Mouse (Mus musculus) gastrocnemius, postnatal 25 days (tissue): ENCODE data around the gene Try10. TPM values are rescaled to one million over a fixed set of nuclear protein-coding genes. Genes with fewer than 3 reads are reported as not detected.
"Not testable (repeated sequence)": the region's sequence is repeated elsewhere in the genome, so short reads cannot be mapped to it uniquely, and the experiment has no call there.

Source experiments
- DNase-seq: peaks from one replicate; pipeline ENCODE4 v3.0.0; 2022
- long read RNA-seq, 2 experiments: library from polyadenylated mRNA; stranded (forward); transcript quantifications; one replicate each; pipeline ENCODE4 v2.0.0; 2021
- total RNA-seq, 2 experiments: library from RNA; stranded (reverse); gene quantifications; 1 replicate in 1 of 2; 2 replicates in 1 of 2; pipeline ENCODE4 v1.2.3; 2021

The Try10 gene
- not detected for total RNA-seq
- long read RNA-seq, experiment 1: 0 reads
- long read RNA-seq, experiment 2: 0 reads

DNA sequence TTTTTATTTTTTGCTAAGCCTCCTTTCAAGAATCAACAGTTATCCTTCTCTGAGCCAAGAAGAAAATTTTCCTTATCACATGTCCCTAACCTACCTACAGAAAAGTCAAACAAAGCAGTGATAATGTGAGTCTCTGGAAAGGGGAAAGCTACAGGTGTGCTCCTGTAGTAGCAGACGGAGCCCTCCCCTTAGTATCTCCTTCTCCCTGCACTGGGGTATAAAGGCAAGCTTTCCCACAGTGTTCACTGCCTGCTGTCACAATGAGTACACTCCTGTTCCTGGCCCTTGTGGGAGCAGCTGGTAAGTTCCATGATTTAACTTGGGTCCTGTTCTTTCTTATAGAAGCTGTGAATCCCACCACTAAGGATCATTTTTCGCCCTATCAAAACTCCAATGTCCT lies at the start of gene Try10:
Gene Try10, plus strand, starts transcription at position 174 of the 400 bp plus-strand sequence.
- no peak for DNase-seq

DNA sequence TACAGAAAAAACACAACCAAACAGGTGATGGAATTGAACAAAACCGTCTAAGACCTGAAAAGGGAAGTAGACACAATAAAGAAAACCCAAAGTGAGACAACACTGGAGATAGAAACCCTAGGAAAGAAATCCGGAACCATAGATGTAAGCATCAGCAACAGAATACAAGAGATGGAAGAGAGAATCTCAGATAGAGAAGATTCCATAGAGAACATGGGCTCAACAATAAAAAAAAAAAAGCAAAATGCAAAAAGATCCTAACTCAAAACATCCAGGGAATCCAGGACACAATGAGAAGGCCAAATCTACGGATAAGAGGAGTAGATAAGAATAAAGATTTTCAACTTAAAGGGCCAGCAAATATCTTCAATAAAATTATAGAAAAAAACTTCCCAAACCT lies 37.2 kb upstream of the Try10 start, which contains the start of gene Try5:
Gene Try5, minus strand, starts transcription at position 101 of the 400 bp plus-strand sequence.
- not testable (repeated sequence) for DNase-seq

- not testable (repeated sequence) for DNase-seq
Observed at GRCm38 (mm10) chr6:41373772-41374171, 19.9 kb downstream of the Try10 start.

DNA sequence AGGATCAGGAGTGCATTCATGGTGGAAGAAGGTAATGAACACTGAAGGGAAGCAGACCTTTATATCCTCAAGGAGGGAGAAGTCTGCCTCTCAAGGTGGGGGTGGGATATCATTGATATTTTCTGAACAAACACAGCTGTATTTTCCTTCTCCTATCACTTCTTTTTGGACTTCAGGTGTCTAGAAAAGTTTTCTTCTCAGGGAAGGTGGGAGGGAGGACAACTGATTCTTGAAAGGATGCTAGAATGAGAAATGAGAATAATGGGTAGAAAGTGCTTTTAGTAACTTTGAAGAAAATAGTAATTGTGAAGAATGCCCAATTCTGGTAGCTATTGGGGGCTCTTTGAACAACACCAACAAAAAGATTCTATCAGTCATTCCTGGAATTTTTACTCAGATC lies 23.7 kb downstream of the Try10 start, which contains the start of gene Prss3:
Gene Prss3, minus strand, starts transcription at position 101 of the 400 bp plus-strand sequence.
- not testable (repeated sequence) for DNase-seq

GRCm38 (mm10) chr6:41386781-41387180 lies 32.9 kb downstream of the Try10 start:
- DNase-seq: no peak

DNA sequence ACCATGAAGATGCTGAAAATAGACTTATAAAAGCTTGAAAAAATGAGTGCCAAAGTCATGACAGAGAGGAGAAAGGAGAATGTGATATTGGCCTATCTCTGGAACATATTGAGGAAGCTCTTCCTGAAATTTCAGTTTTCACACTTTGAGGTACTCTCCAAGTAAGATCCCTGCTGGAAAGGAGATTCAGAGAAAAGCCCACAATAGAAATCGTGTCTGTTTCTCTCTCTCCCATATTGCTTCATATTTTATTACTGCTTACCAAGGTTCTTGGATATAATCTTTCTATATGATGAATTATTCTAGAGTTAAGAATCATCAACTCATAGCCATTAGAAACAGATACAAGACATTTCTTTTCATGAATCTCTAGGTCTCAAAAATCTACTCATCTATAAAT lies 37.7 kb downstream of the Try10 start:
- not testable (repeated sequence) for DNase-seq

- DNase-seq: not testable (repeated sequence)
Observed at GRCm38 (mm10) chr6:41392056-41392455, 38.2 kb downstream of the Try10 start, which contains the start of gene Gm5771. Gene Gm5771, plus strand, starts transcription at chr6:41392356.

Other genes with a start within 250 kb of the Try10 start
- gene Try4, start 51.8 kb upstream of the Try10 start, total RNA-seq: not detected
- gene Try5, start 37.3 kb upstream of the Try10 start, total RNA-seq: not detected
- not detected for gene Prss3, start 23.6 kb downstream of the Try10 start, total RNA-seq
- not detected for gene Gm5771, start 38.3 kb downstream of the Try10 start, total RNA-seq
- not detected for gene Gm10334, start 92.0 kb downstream of the Try10 start, total RNA-seq
- gene Prss1, start 104.8 kb downstream of the Try10 start, total RNA-seq: not detected
- not detected for gene Prss2, start 167.7 kb downstream of the Try10 start, total RNA-seq